Mouse (Mus musculus) right cerebral cortex, adult 18-20 months (tissue): ENCODE results near the gene Rec114.
A peak's percentile ranks its signal among the peaks of the same experiment; 100 is the strongest.

Source experiments
- DNase-seq: peaks from one replicate; pipeline ENCODE4 v3.0.0; 2022; ENCODE audit warnings: mixed read lengths

Rec114 gene

GRCm38 (mm10) chr9:58659331-58659730, 84.4 kb downstream of the Rec114 start:
- no peak for DNase-seq

GRCm38 (mm10) chr9:58658596-58659309, 85.0 kb downstream of the Rec114 start:
- no peak for DNase-seq

GRCm38 (mm10) chr9:58657735-58658512, 85.8 kb downstream of the Rec114 start:
- DNase-seq: no peak

GRCm38 (mm10) chr9:58656824-58657223, 86.9 kb downstream of the Rec114 start:
- no peak for DNase-seq

- no peak for DNase-seq
These were observed 87.4 kb downstream of the Rec114 start for GRCm38 (mm10) chr9:58656396-58656795.

- no peak for DNase-seq
These were observed 89.3 kb downstream of the Rec114 start for GRCm38 (mm10) chr9:58654494-58654893.

GRCm38 (mm10) chr9:58651993-58652392, 91.8 kb downstream of the Rec114 start:
- DNase-seq: peak; percentile 21

- DNase-seq: no peak
These were observed 94.5 kb downstream of the Rec114 start for GRCm38 (mm10) chr9:58649265-58649626.

GRCm38 (mm10) chr9:58648406-58649264, 95.1 kb downstream of the Rec114 start:
- no peak for DNase-seq

- DNase-seq: no peak
These were observed 113.3 kb downstream of the Rec114 start for GRCm38 (mm10) chr9:58630441-58630840.

- no peak for DNase-seq
These were observed 116.6 kb downstream of the Rec114 start for GRCm38 (mm10) chr9:58627197-58627596.

- no peak for DNase-seq
These were observed 120.8 kb downstream of the Rec114 start for GRCm38 (mm10) chr9:58623009-58623408.

- no peak for DNase-seq
These were observed 128.5 kb downstream of the Rec114 start for GRCm38 (mm10) chr9:58615064-58615938.

- DNase-seq: peak; percentile 20
These were observed 130.0 kb downstream of the Rec114 start for GRCm38 (mm10) chr9:58613790-58614189.
